Mouse (Mus musculus): Measurements from ENCODE around the gene Lmbrd2.

The Lmbrd2 gene

GRCm38 (mm10) chr15:9140252-9140680, at the start of gene Lmbrd2:
TSS of gene Lmbrd2 (plus strand) at chr15:9140550.
- peak; percentile 94 for DNase-seq (ENCODE audit: low read depth, low spot score)

- no peak for DNase-seq (ENCODE audit: low read depth, low spot score)
Measured at GRCm38 (mm10) chr15:9090662-9091061, 49.7 kb upstream of the Lmbrd2 start.

GRCm38 (mm10) chr15:9093598-9094365, 46.6 kb upstream of the Lmbrd2 start:
- DNase-seq (ENCODE audit: low read depth, low spot score), result no peak

GRCm38 (mm10) chr15:9094366-9094750, 46.0 kb upstream of the Lmbrd2 start:
- no peak for DNase-seq (ENCODE audit: low read depth, low spot score)

GRCm38 (mm10) chr15:9096865-9097264, 43.5 kb upstream of the Lmbrd2 start:
- DNase-seq (ENCODE audit: low read depth, low spot score), result no peak

- no peak for DNase-seq (ENCODE audit: low read depth, low spot score)
Measured at GRCm38 (mm10) chr15:9100446-9101077, 39.8 kb upstream of the Lmbrd2 start.

GRCm38 (mm10) chr15:9106303-9107074, 33.9 kb upstream of the Lmbrd2 start:
- DNase-seq (ENCODE audit: low read depth, low spot score), result no peak

- no peak for DNase-seq (ENCODE audit: low read depth, low spot score)
Measured at GRCm38 (mm10) chr15:9110526-9111347, 29.6 kb upstream of the Lmbrd2 start.

GRCm38 (mm10) chr15:9111648-9112047, 28.7 kb upstream of the Lmbrd2 start:
- no peak for DNase-seq (ENCODE audit: low read depth, low spot score)

- DNase-seq (ENCODE audit: low read depth, low spot score), result no peak
Measured at GRCm38 (mm10) chr15:9113556-9113955, 26.8 kb upstream of the Lmbrd2 start.

GRCm38 (mm10) chr15:9114131-9114530, 26.2 kb upstream of the Lmbrd2 start:
- DNase-seq (ENCODE audit: low read depth, low spot score), result no peak

GRCm38 (mm10) chr15:9114599-9114998, 25.8 kb upstream of the Lmbrd2 start:
- DNase-seq (ENCODE audit: low read depth, low spot score), result no peak

GRCm38 (mm10) chr15:9118852-9119251, 21.5 kb upstream of the Lmbrd2 start:
- DNase-seq (ENCODE audit: low read depth, low spot score), result no peak

GRCm38 (mm10) chr15:9120081-9120480, 20.3 kb upstream of the Lmbrd2 start:
- DNase-seq (ENCODE audit: low read depth, low spot score), result no peak

GRCm38 (mm10) chr15:9122989-9123388, 17.4 kb upstream of the Lmbrd2 start:
- DNase-seq (ENCODE audit: low read depth, low spot score), result no peak

GRCm38 (mm10) chr15:9124856-9125255, 15.5 kb upstream of the Lmbrd2 start:
- no peak for DNase-seq (ENCODE audit: low read depth, low spot score)

- DNase-seq (ENCODE audit: low read depth, low spot score), result no peak
Measured at GRCm38 (mm10) chr15:9127051-9127791, 13.1 kb upstream of the Lmbrd2 start.

GRCm38 (mm10) chr15:9130772-9131498, 9.4 kb upstream of the Lmbrd2 start:
- DNase-seq (ENCODE audit: low read depth, low spot score), result no peak

GRCm38 (mm10) chr15:9131499-9131888, 8.9 kb upstream of the Lmbrd2 start:
- no peak for DNase-seq (ENCODE audit: low read depth, low spot score)

All from WW6 (cell line).